In the genomic region with DNA sequence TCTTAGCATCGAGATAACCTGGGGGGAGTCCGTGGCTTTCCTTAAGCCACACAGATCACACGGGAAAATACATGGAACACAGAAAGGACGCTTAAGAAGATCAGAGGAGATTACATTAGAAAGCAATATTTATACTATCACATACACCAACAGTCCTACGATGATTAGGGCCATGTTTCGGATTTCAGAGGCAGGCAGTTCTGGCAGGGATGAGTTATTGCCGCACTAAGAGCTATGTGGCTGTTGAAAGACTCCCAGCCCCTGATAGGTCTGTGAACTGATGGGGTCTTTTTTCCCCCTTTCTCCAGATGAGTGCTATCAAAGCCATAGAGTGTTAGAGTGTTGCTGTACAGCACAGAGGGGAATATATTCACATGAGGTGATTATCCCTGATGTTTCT, we compare ENCODE assay signal across 20 mouse cellular contexts.
"Had no signal": no experiment of that assay in that cellular context is flagged by ENCODE, and none has a peak within 500 bp of the region (broad histone marks: within the 10 kb centered on the region; RNA-seq: fewer than 3 reads in every experiment).

No protein-coding gene starts in this region.

- H3K27ac ChIP-seq: kidney, postnatal 0 days; left cerebral cortex, adult 2 months; limb, embryonic 13.5 days; liver, embryonic 12.5 days; liver, embryonic 15.5 days; lung, embryonic 15.5 days; macrophage; midbrain, embryonic 10.5 days; midbrain, embryonic 13.5 days; neural tube, embryonic 13.5 days had no signal

- ATAC-seq: liver, embryonic 12.5 days; midbrain, embryonic 13.5 days; midbrain, embryonic 16.5 days had no signal

- H3K27me3 ChIP-seq: limb, embryonic 13.5 days; liver, embryonic 12.5 days; liver, embryonic 15.5 days; lung, embryonic 15.5 days; midbrain, embryonic 13.5 days; neural tube, embryonic 13.5 days had no signal

- DNase-seq: kidney, adult 18-20 months; kidney, adult 9 months; kidney, postnatal 36 days; layer of hippocampus, postnatal 36 days; liver; lung, adult 18-20 months; thymus, adult 18-20 months; thymus, postnatal 36 days had no signal

- H3K9me3 ChIP-seq: limb, embryonic 13.5 days; liver, embryonic 12.5 days; liver, embryonic 15.5 days; lung, embryonic 15.5 days; midbrain, embryonic 10.5 days; midbrain, embryonic 13.5 days; neural tube, embryonic 13.5 days had no signal

- H3K4me1 ChIP-seq: liver, embryonic 12.5 days; liver, embryonic 15.5 days; lung, embryonic 15.5 days; midbrain, embryonic 10.5 days; midbrain, embryonic 13.5 days; neural tube, embryonic 13.5 days had no signal

- H3K36me3 ChIP-seq: limb, embryonic 13.5 days; liver, embryonic 12.5 days; liver, embryonic 15.5 days; lung, embryonic 15.5 days; midbrain, embryonic 10.5 days; midbrain, embryonic 13.5 days; neural tube, embryonic 13.5 days had no signal

- H3K9ac ChIP-seq: limb, embryonic 13.5 days; liver, embryonic 12.5 days; liver, embryonic 15.5 days; lung, embryonic 15.5 days; midbrain, embryonic 13.5 days; neural tube, embryonic 13.5 days had no signal

- H3K4me3 ChIP-seq: left cerebral cortex, adult 2 months; limb, embryonic 13.5 days; liver, embryonic 12.5 days; liver, embryonic 15.5 days; lung, embryonic 15.5 days; midbrain, embryonic 10.5 days; midbrain, embryonic 13.5 days; myocyte; neural tube, embryonic 13.5 days had no signal

- H3K4me2 ChIP-seq: limb, embryonic 13.5 days; liver, embryonic 12.5 days; liver, embryonic 15.5 days; lung, embryonic 15.5 days; midbrain, embryonic 13.5 days; neural tube, embryonic 13.5 days had no signal
